Mouse (Mus musculus) myocyte (in vitro differentiated cells): ENCODE results near the gene Carns1.

Experiments used
- E2F4 ChIP-seq: IDR thresholded peaks from one replicate; pipeline ENCODE4 v1.6.1; 2011; ENCODE audit warnings: mild to moderate bottlenecking, control low read depth, moderate library complexity; ENCODE audit not compliant: insufficient read depth
- MAX ChIP-seq: IDR thresholded peaks from one replicate; pipeline ENCODE4 v1.6.1; 2011; ENCODE audit warnings: low read depth, mild to moderate bottlenecking, control low read depth
- MYOD1 ChIP-seq, 3 experiments: IDR thresholded peaks; one replicate each; pipeline ENCODE4 v1.6.1; 2011; ENCODE audit warnings: control low read depth in 2 of 3, low read depth in 2 of 3, mild to moderate bottlenecking in 2 of 3, moderate library complexity in 1 of 3; ENCODE audit not compliant: insufficient read length in 2 of 3, control insufficient read depth in 1 of 3
- POLR2A ChIP-seq: IDR thresholded peaks from one replicate; pipeline ENCODE4 v1.6.1; 2011; ENCODE audit warnings: low read depth, mild to moderate bottlenecking, control low read depth, moderate library complexity; ENCODE audit not compliant: insufficient read length
- POLR2AphosphoS2 ChIP-seq: IDR thresholded peaks from one replicate; pipeline ENCODE4 v1.6.1; 2011; ENCODE audit warnings: low read depth, control low read depth; ENCODE audit not compliant: insufficient read length
- REST ChIP-seq: IDR thresholded peaks from one replicate; pipeline ENCODE4 v1.6.1; 2011; ENCODE audit warnings: mild to moderate bottlenecking, control low read depth, moderate library complexity; ENCODE audit not compliant: insufficient read depth, insufficient read length
- TCF12 ChIP-seq: IDR thresholded peaks from one replicate; pipeline ENCODE4 v1.6.1; 2011; ENCODE audit warnings: mild to moderate bottlenecking, control low read depth; ENCODE audit not compliant: poor library complexity, insufficient read depth, severe bottlenecking
- TCF3 ChIP-seq: IDR thresholded peaks from one replicate; pipeline ENCODE4 v1.6.1; 2011; ENCODE audit warnings: low read depth, control low read depth; ENCODE audit not compliant: insufficient read length
- USF1 ChIP-seq: IDR thresholded peaks from one replicate; pipeline ENCODE4 v1.6.1; 2011; ENCODE audit warnings: low read depth, mild to moderate bottlenecking, control low read depth, moderate library complexity

GRCm38 (mm10) chr19:4206971-4207370 lies 31.7 kb upstream of the Carns1 start:
- TF ChIP-seq USF1 = no peak
- no peak for TF ChIP-seq MAX
- no peak for TF ChIP-seq POLR2A
- TF ChIP-seq POLR2AphosphoS2 = peak; percentile 20
- TF ChIP-seq MYOD1 (IDR thresholded peaks at IDR 0.05; ENCODE audit: control insufficient read depth in 1 of 3, insufficient read length in 2 of 3, low read depth in 2 of 3) = no peak
- no peak for TF ChIP-seq REST
- no peak for TF ChIP-seq E2F4
- no peak for TF ChIP-seq TCF12
- TF ChIP-seq TCF3 = no peak
